ENCODE assay signal across 21 mouse cellular contexts in the genomic region with DNA sequence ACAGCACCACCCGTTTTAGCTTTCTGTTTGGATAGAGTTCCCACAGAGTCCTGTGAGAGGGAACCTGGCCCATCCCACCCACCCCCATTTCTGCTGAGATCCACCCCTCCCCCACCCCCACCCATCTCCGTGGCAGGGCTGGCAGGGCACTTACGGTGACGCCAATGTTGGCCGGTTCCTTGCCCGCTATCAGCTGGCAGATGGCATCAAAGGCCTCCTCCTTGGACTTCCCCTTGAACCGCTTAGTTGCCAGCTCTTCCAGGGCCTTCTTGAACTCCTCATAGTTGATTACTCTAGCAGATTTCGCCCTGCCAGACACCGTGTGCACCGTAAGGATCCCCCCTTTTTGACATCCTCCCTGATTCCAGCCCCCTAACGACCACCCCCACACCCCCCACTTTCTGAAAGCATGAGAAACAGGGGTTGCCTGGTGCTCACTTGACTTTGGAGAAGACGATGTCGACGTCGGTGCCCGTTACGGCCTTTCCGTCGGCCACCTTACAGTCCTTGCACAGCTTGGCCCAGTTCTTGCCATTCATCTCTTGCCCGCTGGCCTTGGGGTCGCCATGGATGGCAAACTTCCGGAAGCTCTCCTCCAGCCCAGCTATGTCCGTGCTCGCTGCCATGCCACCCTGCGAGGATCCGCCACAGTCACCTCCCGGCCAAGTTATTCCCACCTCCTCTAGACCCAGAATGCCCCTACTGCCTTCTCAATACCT. TPM values are rescaled to one million over a fixed set of nuclear protein-coding genes. Genes with fewer than 3 reads are reported as not detected.
A peak's percentile ranks its signal among the peaks of the same experiment; 100 is the strongest.
DNase-seq lines count a peak whose midpoint lies in the region; ATAC-seq lines count a peak whose summit lies in the region.
"Had no signal": no experiment of that assay in that cellular context is flagged by ENCODE, and none has a peak within 500 bp of the region (broad histone marks: within the 10 kb centered on the region; RNA-seq: fewer than 3 reads in every experiment).

No protein-coding gene starts in this region.

- 93% methylated on average over 27 of the region's 27 CpGs for WGBS in midbrain, embryonic 13.5 days
- WGBS in midbrain, embryonic 15.5 days, result 91% methylated on average over 27 of the region's 27 CpGs
- 93% methylated on average over 27 of the region's 27 CpGs for WGBS in hindbrain, embryonic 10.5 days
- 92% methylated on average over 27 of the region's 27 CpGs for WGBS in neural tube, embryonic 12.5 days

- peak; percentile 54 to 55 for DNase-seq in cerebellum, adult 18-20 months
- no peak for DNase-seq in cerebellum, postnatal 4 days (ENCODE audit: low spot score in 2 of 2)
- DNase-seq in hindbrain, embryonic 10.5 days (ENCODE audit: low spot score), result no peak
- DNase-seq in lung, postnatal 36 days, result no peak
- no peak for DNase-seq in adrenal gland, postnatal 14 days
- DNase-seq: heart, postnatal 36 days; kidney, postnatal 10 days; liver, embryonic 13.5 days; right cerebral cortex, postnatal 14 days had no signal

- no peak overlapping the region for H3K9ac ChIP-seq in midbrain, embryonic 13.5 days (replicated peaks)
- no peak overlapping the region for H3K9ac ChIP-seq in midbrain, embryonic 15.5 days
- no peak overlapping the region for H3K9ac ChIP-seq in neural tube, embryonic 12.5 days
- H3K9ac ChIP-seq: embryonic facial prominence, embryonic 15.5 days; liver, embryonic 13.5 days had no signal

- no peak for ATAC-seq in midbrain, embryonic 13.5 days
- ATAC-seq in midbrain, embryonic 15.5 days (replicated peaks), result no peak
- no peak for ATAC-seq in neural tube, embryonic 12.5 days (ENCODE audit: low FRiP score, low read depth)
- ATAC-seq: forebrain, embryonic 16.5 days; intestine, postnatal 0 days had no signal

- H3K27ac ChIP-seq in midbrain, embryonic 13.5 days, result 0 out of 2 replicates have a peak overlapping the region, but pooled peaks have one; percentile 30
- no peak overlapping the region; the same call in 1 of the 2 replicates for H3K27ac ChIP-seq in midbrain, embryonic 15.5 days
- H3K27ac ChIP-seq in hindbrain, embryonic 10.5 days, result peak overlapping the region; percentile 90
- H3K27ac ChIP-seq in neural tube, embryonic 12.5 days, result no peak overlapping the region
- H3K27ac ChIP-seq: liver, embryonic 13.5 days had no signal

- H3K4me3 ChIP-seq in midbrain, embryonic 13.5 days (replicated peaks), result no peak overlapping the region
- H3K4me3 ChIP-seq in midbrain, embryonic 15.5 days, result no peak overlapping the region
- no peak overlapping the region for H3K4me3 ChIP-seq in hindbrain, embryonic 10.5 days
- H3K4me3 ChIP-seq in neural tube, embryonic 12.5 days, result no peak overlapping the region
- H3K4me3 ChIP-seq: embryonic facial prominence, embryonic 15.5 days; heart, embryonic 10.5 days; liver, embryonic 13.5 days; megakaryocyte, embryonic 14.5 days; myocyte had no signal

- no peaks in the 10 kb centered on the region for H3K9me3 ChIP-seq in midbrain, embryonic 13.5 days
- no peaks in the 10 kb centered on the region for H3K9me3 ChIP-seq in midbrain, embryonic 15.5 days
- no peaks in the 10 kb centered on the region for H3K9me3 ChIP-seq in hindbrain, embryonic 10.5 days
- no peaks in the 10 kb centered on the region for H3K9me3 ChIP-seq in neural tube, embryonic 12.5 days
- H3K9me3 ChIP-seq: embryonic facial prominence, embryonic 15.5 days; heart, embryonic 10.5 days; liver, embryonic 13.5 days; megakaryocyte, embryonic 14.5 days had no signal

- peaks cover 67% of the 10 kb centered on the region for H3K4me1 ChIP-seq in midbrain, embryonic 13.5 days (replicated peaks)
- H3K4me1 ChIP-seq in midbrain, embryonic 15.5 days, result peaks cover 49% of the 10 kb centered on the region
- peaks cover 91% of the 10 kb centered on the region for H3K4me1 ChIP-seq in hindbrain, embryonic 10.5 days (replicated peaks)
- H3K4me1 ChIP-seq in neural tube, embryonic 12.5 days, result peaks cover 67% of the 10 kb centered on the region

- peaks cover 21% of the 10 kb centered on the region for H3K36me3 ChIP-seq in midbrain, embryonic 13.5 days
- H3K36me3 ChIP-seq in midbrain, embryonic 15.5 days (replicated peaks), result no peaks in the 10 kb centered on the region
- peaks cover 30% of the 10 kb centered on the region for H3K36me3 ChIP-seq in hindbrain, embryonic 10.5 days
- peaks cover 26% of the 10 kb centered on the region for H3K36me3 ChIP-seq in neural tube, embryonic 12.5 days
- H3K36me3 ChIP-seq: liver, embryonic 13.5 days had no signal

- H3K27me3 ChIP-seq in midbrain, embryonic 13.5 days, result peaks cover 4% of the 10 kb centered on the region
- H3K27me3 ChIP-seq in midbrain, embryonic 15.5 days (replicated peaks), result 0 out of 2 replicates have a peak, but pooled peaks cover 3% of the 10 kb centered on the region
- H3K27me3 ChIP-seq in hindbrain, embryonic 10.5 days (ENCODE audit: insufficient read depth, poor library complexity, severe bottlenecking), result peaks cover 18% of the 10 kb centered on the region
- peaks cover under 1% of the 10 kb centered on the region; the same call in 1 of the 2 replicates for H3K27me3 ChIP-seq in neural tube, embryonic 12.5 days (replicated peaks)

- no peak overlapping the region for H3K4me2 ChIP-seq in midbrain, embryonic 13.5 days (replicated peaks)
- no peak overlapping the region for H3K4me2 ChIP-seq in midbrain, embryonic 15.5 days
- peak overlapping the region; percentile 14; the same call in 1 of the 2 replicates for H3K4me2 ChIP-seq in neural tube, embryonic 12.5 days (replicated peaks)
- H3K4me2 ChIP-seq: embryonic facial prominence, embryonic 15.5 days; liver, embryonic 13.5 days had no signal

RNA-seq across cellular contexts. Expression of gene Tppp3, which starts 3.2 kb away (rescaled TPM):
- 93.1 and 111 TPM in 2 replicates for polyA plus RNA-seq in midbrain, embryonic 13.5 days (2015; fragmentation: Nextera tagmentation; extraction: Ambion mirVana)
- 125 and 127 TPM in 2 replicates for polyA plus RNA-seq in midbrain, embryonic 15.5 days (2015; fragmentation: Nextera tagmentation; extraction: Ambion mirVana)
- 131 and 243 TPM in 2 replicates for polyA plus RNA-seq in hindbrain, embryonic 10.5 days (2016; fragmentation: Nextera tagmentation; extraction: Ambion mirVana)
- 242 and 246 TPM in 2 replicates for polyA plus RNA-seq in neural tube, embryonic 12.5 days (2016; fragmentation: Nextera tagmentation; extraction: Ambion mirVana)
- 42.6 and 57.0 TPM in 2 replicates for total RNA-seq in adrenal gland, postnatal 14 days (2021)
- total RNA-seq: common myeloid progenitor, adult 5-6 weeks had no signal

RNA-seq across cellular contexts. Expression of gene Zdhhc1, which starts 28.5 kb away (rescaled TPM):
- 26.2 and 31.3 TPM in 2 replicates for polyA plus RNA-seq in midbrain, embryonic 13.5 days (2015; fragmentation: Nextera tagmentation; extraction: Ambion mirVana)
- polyA plus RNA-seq in midbrain, embryonic 15.5 days (2015; fragmentation: Nextera tagmentation; extraction: Ambion mirVana), result 36.5 and 39.9 TPM in 2 replicates
- 23.3 and 29.2 TPM in 2 replicates for polyA plus RNA-seq in hindbrain, embryonic 10.5 days (2016; fragmentation: Nextera tagmentation; extraction: Ambion mirVana)
- 29.0 and 30.7 TPM in 2 replicates for polyA plus RNA-seq in neural tube, embryonic 12.5 days (2016; fragmentation: Nextera tagmentation; extraction: Ambion mirVana)
- total RNA-seq in adrenal gland, postnatal 14 days (2021), result 16.0 and 18.1 TPM in 2 replicates

RNA-seq across cellular contexts. Expression of gene Hsd11b2, which starts 50.4 kb away (rescaled TPM):
- polyA plus RNA-seq in midbrain, embryonic 13.5 days (2015; fragmentation: Nextera tagmentation; extraction: Ambion mirVana), result 11.6 and 16.9 TPM in 2 replicates
- 4.7 and 4.9 TPM in 2 replicates for polyA plus RNA-seq in midbrain, embryonic 15.5 days (2015; fragmentation: Nextera tagmentation; extraction: Ambion mirVana)
- polyA plus RNA-seq in hindbrain, embryonic 10.5 days (2016; fragmentation: Nextera tagmentation; extraction: Ambion mirVana), result 24.1 and 36.7 TPM in 2 replicates
- 23.8 and 25.7 TPM in 2 replicates for polyA plus RNA-seq in neural tube, embryonic 12.5 days (2016; fragmentation: Nextera tagmentation; extraction: Ambion mirVana)
- total RNA-seq in adrenal gland, postnatal 14 days (2021), result 1.1 and 1.2 TPM in 2 replicates
- total RNA-seq: common myeloid progenitor, adult 5-6 weeks; heart, postnatal 36 days had no signal

RNA-seq across cellular contexts. Expression of gene Lrrc36, which starts 54.8 kb away (rescaled TPM):
- 1.5 and 2.4 TPM in 2 replicates for polyA plus RNA-seq in midbrain, embryonic 13.5 days (2015; fragmentation: Nextera tagmentation; extraction: Ambion mirVana)
- 0.97 and 1.3 TPM in 2 replicates for polyA plus RNA-seq in midbrain, embryonic 15.5 days (2015; fragmentation: Nextera tagmentation; extraction: Ambion mirVana)
- polyA plus RNA-seq in hindbrain, embryonic 10.5 days (2016; fragmentation: Nextera tagmentation; extraction: Ambion mirVana), result 1.8 and 2.5 TPM in 2 replicates
- polyA plus RNA-seq in neural tube, embryonic 12.5 days (2016; fragmentation: Nextera tagmentation; extraction: Ambion mirVana), result 1.6 and 1.8 TPM in 2 replicates
- 4.0 and 6.0 TPM in 2 replicates for total RNA-seq in adrenal gland, postnatal 14 days (2021)
- polyA plus RNA-seq: heart, embryonic 10.5 days; limb, embryonic 11.5 days; myocyte had no signal

RNA-seq across cellular contexts. Expression of gene Kctd19, which starts 54.9 kb away (rescaled TPM):
- polyA plus RNA-seq in midbrain, embryonic 13.5 days (2015; fragmentation: Nextera tagmentation; extraction: Ambion mirVana), result not detected in 2 replicates
- not detected in 2 replicates for polyA plus RNA-seq in midbrain, embryonic 15.5 days (2015; fragmentation: Nextera tagmentation; extraction: Ambion mirVana)
- polyA plus RNA-seq in hindbrain, embryonic 10.5 days (2016; fragmentation: Nextera tagmentation; extraction: Ambion mirVana), result 0.12 TPM in 1 of 2 replicates, not detected in the other
- not detected in 2 replicates for polyA plus RNA-seq in neural tube, embryonic 12.5 days (2016; fragmentation: Nextera tagmentation; extraction: Ambion mirVana)
- total RNA-seq in adrenal gland, postnatal 14 days (2021), result 0.26 TPM in 2 replicates
- total RNA-seq: common myeloid progenitor, adult 5-6 weeks; layer of hippocampus, postnatal 25 days had no signal
- polyA plus RNA-seq: embryonic facial prominence, embryonic 15.5 days; forebrain, embryonic 16.5 days; heart, embryonic 10.5 days; limb, embryonic 11.5 days; liver, embryonic 13.5 days; myocyte had no signal

Comparison
In these comparisons a context has a peak if more than half of its experiments do, and no peak if none do; other contexts are left out.
1. DNase-seq: peak in cerebellum, adult 18-20 months (2 of 2); none in cerebellum, postnatal 4 days (0 of 2), hindbrain, embryonic 10.5 days (single experiment), lung, postnatal 36 days (single experiment) and adrenal gland, postnatal 14 days (single experiment).
2. H3K27ac ChIP-seq: peak in midbrain, embryonic 13.5 days (single experiment) and hindbrain, embryonic 10.5 days (single experiment); none in midbrain, embryonic 15.5 days (single experiment) and neural tube, embryonic 12.5 days (single experiment).